Mouse (Mus musculus) CH12.LX (cell line): ENCODE results near the gene Pou2af1.

Experiments
- CHD2 ChIP-seq: IDR thresholded peaks from 2 replicates; pipeline ENCODE4 v1.6.1; 2011; ENCODE audit warnings: low read length, improper control_type of control experiment
- CTCF ChIP-seq, 2 experiments: IDR thresholded peaks in 1 of 2; conservative IDR thresholded peaks in 1 of 2; 2 replicates each; pipeline ENCODE4 v1.5.1; 2011 to 2012; ENCODE audit warnings: low read depth in 2 of 2, low read length in 2 of 2, improper control_type of control experiment in 1 of 2, inconsistent platforms in 1 of 2, mild to moderate bottlenecking in 1 of 2, moderate library complexity in 1 of 2
- MEF2A ChIP-seq: IDR thresholded peaks from 2 replicates; pipeline ENCODE4 v1.6.1; 2014; ENCODE audit warnings: low read depth, mild to moderate bottlenecking, inconsistent platforms, low read length, improper control_type of control experiment, borderline replicate concordance
- POLR2AphosphoS2 ChIP-seq: IDR thresholded peaks from 2 replicates; pipeline ENCODE4 v1.6.1; 2011; ENCODE audit warnings: low read depth, low read length, improper control_type of control experiment
- ZC3H11A ChIP-seq: IDR thresholded peaks from 2 replicates; pipeline ENCODE4 v1.6.1; 2012; ENCODE audit warnings: low read depth, mild to moderate bottlenecking, inconsistent platforms, low read length, improper control_type of control experiment

DNA sequence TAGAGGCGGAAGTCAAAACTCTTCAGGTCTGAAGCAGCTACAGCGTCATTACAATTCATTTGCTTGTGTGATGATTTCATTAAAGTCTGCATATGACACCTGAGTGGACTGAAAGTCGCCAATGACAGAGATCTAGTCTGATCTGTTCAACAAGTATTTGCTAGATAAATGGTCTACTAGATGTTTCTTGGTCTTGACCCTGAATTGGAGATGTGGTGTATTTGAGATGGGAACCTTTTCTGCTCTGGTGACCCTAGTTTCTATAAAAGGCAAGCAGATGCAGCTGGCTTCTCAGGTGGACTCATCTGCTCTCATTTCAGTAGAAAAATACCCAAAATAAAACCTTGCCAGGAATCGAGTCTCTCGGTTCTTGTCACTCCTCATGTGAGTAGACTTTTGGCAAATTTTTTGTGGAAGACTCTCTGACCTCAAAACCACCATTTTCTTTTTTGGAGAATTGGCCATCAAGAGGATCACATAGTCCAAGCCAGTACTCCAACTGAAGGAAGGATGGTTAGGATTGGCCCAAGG lies 12.2 kb downstream of the Pou2af1 start:
- TF ChIP-seq POLR2AphosphoS2 (no peak), CHD2 (peak; percentile 50; the same call in 1 of the 2 replicates), ZC3H11A (no peak), CTCF (conservative IDR thresholded peaks at IDR 0.05 in 1 of 2, IDR thresholded peaks at IDR 0.05 in 1 of 2; ENCODE audit: low read depth in 2 of 2, low read length in 2 of 2) (no peak), MEF2A (peak; percentile 99)
